Mouse (Mus musculus): ENCODE measurements around the gene Mad2l2.

Mad2l2 gene

DNA sequence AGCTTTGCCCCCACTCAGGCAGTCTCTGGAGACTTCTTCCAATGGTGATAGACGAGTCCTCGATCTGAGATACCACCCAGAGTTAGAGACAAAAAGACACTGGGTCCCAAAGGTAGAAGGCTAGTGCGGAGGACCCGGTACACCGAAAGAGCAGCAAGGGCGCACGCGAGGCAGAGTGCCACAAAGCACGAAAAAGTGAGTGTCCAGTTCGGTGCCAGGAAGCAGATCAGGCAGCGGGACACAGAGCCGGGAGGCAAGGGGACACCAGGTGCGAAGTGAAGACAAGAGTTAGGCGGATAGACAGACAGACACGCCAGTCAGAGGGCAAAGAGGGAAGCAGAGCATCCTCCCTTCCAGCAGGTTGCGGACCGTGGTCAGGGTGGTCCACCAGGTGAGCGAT lies at the start of gene Mad2l2:
TSS of gene Mad2l2 (plus strand) at position 252 of the 400 bp plus-strand sequence.
- no peak for DNase-seq (ENCODE audit: low read depth, low spot score)

GRCm38 (mm10) chr4:148080597-148080973 lies 49.6 kb upstream of the Mad2l2 start:
- no peak for DNase-seq (ENCODE audit: low read depth, low spot score)

DNA sequence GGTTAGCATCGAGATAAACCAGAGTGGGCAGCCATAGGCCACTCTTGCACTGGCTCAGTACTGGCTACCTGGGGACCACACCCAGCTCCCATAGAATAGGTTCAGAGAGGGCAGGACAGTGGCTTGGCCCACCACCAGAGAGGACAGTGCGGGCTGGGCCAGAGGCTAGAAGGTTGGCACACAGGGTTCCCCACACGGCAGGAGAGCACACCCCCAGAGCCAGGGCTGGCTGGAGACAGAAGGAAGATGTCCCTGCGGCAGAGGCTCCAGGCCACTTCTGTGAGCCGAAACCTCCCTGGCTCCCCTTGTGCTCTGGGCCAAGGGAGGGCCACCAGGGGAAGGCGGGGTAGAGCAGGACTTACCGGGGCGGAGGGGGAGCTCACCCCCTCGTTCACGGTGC lies 49.0 kb upstream of the Mad2l2 start:
- DNase-seq (ENCODE audit: low read depth, low spot score), result no peak

GRCm38 (mm10) chr4:148082257-148083044 lies 47.7 kb upstream of the Mad2l2 start:
- no peak for DNase-seq (ENCODE audit: low read depth, low spot score)

GRCm38 (mm10) chr4:148083176-148083899 lies 46.8 kb upstream of the Mad2l2 start:
- no peak for DNase-seq (ENCODE audit: low read depth, low spot score)

DNA sequence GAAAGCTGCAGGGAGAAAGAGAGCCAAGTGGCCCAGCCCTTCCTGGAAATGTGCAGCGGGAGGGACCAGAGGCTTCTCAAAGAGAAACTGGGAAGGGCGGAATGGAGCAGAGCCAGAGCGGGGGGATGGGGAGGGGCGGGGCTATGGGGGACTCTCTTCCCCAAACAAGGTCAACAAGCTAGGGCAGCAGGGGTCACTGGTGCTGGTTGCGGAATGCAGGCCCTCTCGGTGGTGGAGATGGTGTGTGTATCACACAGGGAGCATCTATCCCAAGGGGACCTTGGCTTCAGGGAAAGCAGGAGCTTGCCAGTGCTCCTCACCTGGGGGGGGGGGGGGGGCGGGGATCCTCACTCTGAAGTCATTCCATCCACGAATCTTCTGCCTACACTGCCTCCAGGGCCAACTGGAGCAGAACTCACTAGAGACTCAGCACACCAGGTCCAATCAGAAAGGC lies 45.9 kb upstream of the Mad2l2 start:
- DNase-seq (ENCODE audit: low read depth, low spot score), result no peak

DNA sequence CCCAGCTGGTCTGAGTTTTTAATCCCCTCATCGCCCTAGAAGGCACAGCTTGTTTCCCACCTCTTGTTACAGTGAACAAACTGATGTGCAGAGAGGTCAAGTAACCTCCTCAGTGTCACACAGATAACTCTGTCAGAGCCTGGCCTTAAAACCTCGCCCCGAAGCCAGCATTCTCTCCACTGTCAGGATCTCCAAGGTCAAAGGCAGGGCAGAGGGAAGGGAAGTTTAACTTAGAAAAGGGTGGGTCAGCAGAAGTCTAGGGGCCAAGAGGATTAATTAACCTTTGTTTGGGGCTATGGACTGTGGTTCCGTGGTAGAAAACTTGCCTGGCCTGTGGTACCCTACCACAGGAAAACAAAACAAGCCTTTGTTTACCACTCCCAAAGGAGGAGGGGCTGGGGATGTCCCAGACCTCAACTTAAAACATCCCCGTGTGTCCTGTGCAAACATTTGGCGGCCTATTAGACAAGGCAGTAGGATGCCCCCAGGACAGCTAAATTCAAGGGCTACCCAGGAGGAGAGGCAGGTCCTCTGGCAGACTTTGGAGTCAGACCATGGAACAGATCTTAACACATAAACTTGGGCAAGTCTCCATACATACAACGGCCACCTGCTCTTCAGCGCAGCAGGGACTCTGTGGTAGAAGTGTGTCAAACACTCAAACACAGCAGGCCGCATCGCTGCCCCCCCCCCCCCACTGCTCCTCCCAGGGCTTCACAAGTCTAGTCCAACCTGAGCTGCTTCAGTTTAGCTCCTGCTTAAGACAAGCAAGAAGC lies 44.9 kb upstream of the Mad2l2 start:
- DNase-seq (ENCODE audit: low read depth, low spot score), result no peak

GRCm38 (mm10) chr4:148085907-148086305 lies 44.3 kb upstream of the Mad2l2 start:
- DNase-seq (ENCODE audit: low read depth, low spot score), result no peak

- DNase-seq (ENCODE audit: low read depth, low spot score), result no peak
These were observed 42.9 kb upstream of the Mad2l2 start for GRCm38 (mm10) chr4:148087091-148087906.

DNA sequence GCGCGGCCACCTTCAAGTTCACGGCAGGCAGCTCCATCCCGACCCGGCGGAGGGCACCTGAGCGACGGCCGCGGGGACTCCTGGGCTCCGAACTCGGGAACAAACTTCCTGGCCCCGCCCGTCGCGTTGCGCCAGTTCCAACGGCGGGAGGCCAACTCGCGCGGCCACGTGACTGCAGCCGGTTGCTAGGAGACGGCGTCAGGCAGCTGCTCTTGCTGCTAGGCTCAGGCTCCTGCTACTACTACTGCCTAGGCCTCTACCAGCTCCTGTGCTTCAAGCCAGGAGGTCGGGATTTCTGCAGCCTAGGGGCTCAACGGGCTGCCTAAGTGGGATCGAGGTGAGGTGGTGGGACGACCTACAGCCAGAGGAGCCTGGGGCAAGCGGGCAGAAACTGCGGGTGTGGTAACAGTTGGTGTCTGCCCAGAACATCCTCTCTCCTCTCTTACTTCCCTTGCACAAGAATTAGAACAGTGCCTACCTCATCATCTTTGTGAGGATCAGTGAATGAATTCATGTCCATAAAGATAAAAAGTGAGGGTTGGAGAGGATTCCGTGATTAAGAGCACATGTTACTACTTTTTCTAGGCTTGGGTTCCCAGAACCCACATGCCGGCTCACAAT lies 42.2 kb upstream of the Mad2l2 start, which contains the start of gene Agtrap:
TSS of gene Agtrap (minus strand) at position 125 of the 621 bp plus-strand sequence.
- peak; percentile 82 for DNase-seq (ENCODE audit: low read depth, low spot score)

DNA sequence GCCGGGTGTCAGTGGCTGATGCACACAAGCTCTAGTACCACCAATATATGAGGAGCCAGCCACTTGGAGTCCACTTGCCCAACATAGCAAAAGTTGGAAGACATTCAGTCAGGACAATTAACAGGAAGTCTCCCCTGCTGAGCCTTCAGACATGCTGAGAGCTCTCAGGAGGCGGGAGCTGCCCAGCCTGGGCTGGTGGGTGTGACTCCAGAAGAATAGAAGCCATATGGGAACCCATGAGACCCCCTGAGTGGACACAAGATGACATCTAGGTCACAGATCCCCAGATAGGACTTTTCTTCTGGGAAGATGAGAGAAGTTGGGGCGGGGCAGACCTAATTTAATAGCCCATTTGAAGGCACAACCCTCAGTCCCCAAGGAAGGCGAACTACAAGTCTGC lies 41.0 kb upstream of the Mad2l2 start:
- no peak for DNase-seq (ENCODE audit: low read depth, low spot score)

DNA sequence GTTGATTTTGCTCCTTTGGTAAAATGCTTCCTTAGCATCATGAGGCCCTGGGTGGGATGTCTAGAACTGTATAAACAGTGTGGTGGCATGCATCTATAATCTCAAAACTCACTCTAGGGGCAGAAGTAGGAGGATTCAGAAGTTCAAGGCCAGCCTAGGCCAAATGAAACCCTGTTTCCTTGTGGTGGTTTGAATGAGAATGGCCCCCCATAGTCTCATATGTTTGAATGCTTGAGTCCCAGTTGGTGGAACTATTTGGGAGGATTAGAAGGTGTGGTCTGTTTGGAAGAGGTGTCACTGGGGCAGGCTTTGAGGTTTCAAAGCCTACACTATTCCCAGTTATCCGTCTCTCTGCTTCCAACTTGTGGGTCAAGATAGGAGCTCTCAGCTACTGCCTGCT lies 39.0 kb upstream of the Mad2l2 start:
- no peak for DNase-seq (ENCODE audit: low read depth, low spot score)

DNA sequence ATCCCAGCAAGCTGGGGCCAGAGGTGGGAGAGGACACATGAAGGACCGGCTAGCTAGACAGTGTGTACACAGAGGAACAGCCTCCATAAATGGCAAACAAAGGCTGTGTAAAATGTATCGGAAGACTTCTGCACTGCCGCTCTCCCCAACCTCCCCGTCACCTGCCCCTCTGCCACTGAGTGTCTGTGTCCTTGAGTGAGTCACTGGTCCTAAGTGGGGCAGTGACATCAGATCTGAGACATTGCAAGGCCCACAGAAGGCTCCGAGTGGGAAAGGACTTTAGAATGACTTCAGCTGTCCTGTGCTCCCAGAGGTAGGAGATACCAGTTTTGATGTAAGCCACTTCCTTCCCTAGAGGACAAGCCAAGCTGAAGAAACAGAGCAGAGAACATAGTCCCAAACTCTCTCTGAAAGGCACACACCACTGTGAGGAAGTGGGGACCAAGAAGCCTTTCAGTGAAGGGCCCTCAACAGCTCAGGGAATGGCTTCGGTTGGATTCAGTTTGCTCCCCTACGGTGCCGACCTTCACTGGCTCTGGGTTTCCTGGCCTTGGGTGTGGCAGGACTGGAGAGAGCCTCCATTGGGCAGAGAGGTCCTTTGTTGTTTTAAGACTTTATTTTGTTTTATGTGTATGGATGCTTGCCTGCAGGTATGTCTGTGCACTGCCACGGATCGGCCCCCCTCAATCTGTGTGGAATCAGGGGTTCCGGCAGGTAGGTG lies 37.5 kb upstream of the Mad2l2 start:
- DNase-seq (ENCODE audit: low read depth, low spot score), result no peak

GRCm38 (mm10) chr4:148094161-148094560 lies 36.0 kb upstream of the Mad2l2 start:
- DNase-seq (ENCODE audit: low read depth, low spot score), result no peak

DNA sequence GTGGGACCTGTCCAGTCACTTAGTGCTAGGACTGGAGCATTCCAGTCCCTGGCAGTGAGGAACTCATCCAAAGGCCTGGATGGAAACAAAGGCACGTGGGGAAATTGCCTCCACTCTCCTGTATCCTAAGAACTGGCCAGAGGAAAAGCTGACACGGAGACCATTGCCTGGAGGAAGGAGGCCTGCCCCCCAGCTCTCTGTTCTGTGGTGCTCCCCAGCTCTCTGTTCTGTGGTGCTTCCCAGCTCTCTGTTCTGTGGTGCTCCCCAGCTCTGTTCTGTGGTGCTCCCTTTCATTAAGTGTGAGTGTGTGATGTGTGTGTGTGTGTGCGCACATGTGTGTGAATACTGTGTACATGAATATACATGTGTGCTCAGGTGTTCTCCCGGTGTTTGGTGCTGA lies 35.1 kb upstream of the Mad2l2 start:
- no peak for DNase-seq (ENCODE audit: low read depth, low spot score)

DNA sequence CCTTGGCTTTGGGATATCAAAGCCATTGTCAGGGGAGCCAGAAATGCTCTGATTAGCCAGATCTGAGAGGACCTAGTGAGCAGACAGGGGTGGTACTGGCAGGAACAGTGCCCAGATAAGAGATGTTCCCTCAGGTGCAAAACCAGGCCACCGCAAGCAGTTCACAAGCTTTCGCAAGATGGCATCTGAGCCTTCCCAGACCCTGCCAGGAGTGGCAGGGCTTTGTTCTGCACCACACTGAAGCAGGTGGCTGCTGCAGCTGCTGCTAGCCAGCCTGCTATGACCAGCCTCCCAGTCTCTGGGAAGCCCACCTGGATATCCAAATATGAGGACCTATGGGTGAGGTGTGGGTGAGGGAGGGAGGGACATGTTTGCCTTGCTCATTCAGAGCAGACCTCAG lies 32.2 kb upstream of the Mad2l2 start:
- no peak for DNase-seq (ENCODE audit: low read depth, low spot score)

DNA sequence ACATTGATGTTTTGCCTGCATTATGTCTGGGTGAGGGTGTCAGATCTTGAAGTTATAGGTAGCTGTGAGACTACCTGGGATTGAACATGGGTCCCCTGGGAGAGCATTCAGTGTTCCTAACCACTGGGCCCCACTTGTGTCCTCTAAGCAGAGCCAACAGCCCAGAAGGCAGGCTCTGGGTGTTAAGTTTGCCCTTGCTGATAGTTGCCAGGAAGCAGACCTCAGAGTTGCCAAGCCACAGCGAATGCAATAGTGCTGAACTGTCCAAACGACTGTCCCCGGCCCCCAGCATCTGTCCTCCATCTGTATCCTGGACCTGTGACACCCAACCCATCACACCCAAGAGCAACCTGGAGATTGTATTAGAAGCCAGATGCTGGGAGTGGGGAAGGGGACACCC lies 31.5 kb upstream of the Mad2l2 start:
- DNase-seq (ENCODE audit: low read depth, low spot score), result no peak

- no peak for DNase-seq (ENCODE audit: low read depth, low spot score)
These were observed 28.2 kb upstream of the Mad2l2 start for GRCm38 (mm10) chr4:148101801-148102527.

GRCm38 (mm10) chr4:148104146-148104545 lies 26.0 kb upstream of the Mad2l2 start:
- DNase-seq (ENCODE audit: low read depth, low spot score), result no peak
